Mouse (Mus musculus) midbrain, postnatal 0 days (tissue): ENCODE measurements around the gene Mrtfa. TPM values are rescaled to one million over a fixed set of nuclear protein-coding genes. Genes with fewer than 3 reads are reported as not detected.

Source experiments
- ATAC-seq: fragments of 200-750 bp; cut with Nextera tagmentation; 2 replicates; pipeline ENCODE4 v1.8.0; 2017; ENCODE audit warnings: moderate number of reproducible peaks, mild to moderate bottlenecking, moderate TSS enrichment, moderate library complexity; ENCODE audit not compliant: low FRiP score
- DNase-seq: peaks from one replicate; pipeline ENCODE4 v3.0.0-alpha.2; 2015; ENCODE audit warnings: low spot score
- H3K27ac ChIP-seq: fragments of 300-500 bp; sonication (generic); 2 replicates; pipeline ENCODE4 v1.5.1; 2014; ENCODE audit warnings: low read depth, mild to moderate bottlenecking, low read length, mixed read lengths
- H3K27me3 ChIP-seq: fragments of 300-500 bp; sonication (generic); 2 replicates; pipeline ENCODE4 v1.6.1; 2014; ENCODE audit warnings: low read length, control low read depth, mixed read lengths; ENCODE audit not compliant: insufficient read depth
- H3K36me3 ChIP-seq: fragments of 300-500 bp; sonication (generic); 2 replicates; pipeline ENCODE4 v1.6.1; 2014; ENCODE audit warnings: low read length, control low read depth, mixed read lengths; ENCODE audit not compliant: insufficient read depth
- H3K4me1 ChIP-seq: fragments of 300-500 bp; sonication (generic); 2 replicates; pipeline ENCODE4 v1.6.1; 2014; ENCODE audit warnings: mild to moderate bottlenecking, control low read depth, antibody characterized with exemption, low read length, mixed read lengths; ENCODE audit not compliant: insufficient read depth
- H3K4me2 ChIP-seq: fragments of 300-500 bp; sonication (generic); 2 replicates; pipeline ENCODE4 v1.6.1; 2014; ENCODE audit warnings: low read depth, mild to moderate bottlenecking, low read length, mixed read lengths; ENCODE audit not compliant: poor library complexity, severe bottlenecking
- H3K4me3 ChIP-seq: fragments of 300-500 bp; sonication (generic); 2 replicates; pipeline ENCODE4 v1.5.1; 2014; ENCODE audit warnings: low read depth, mild to moderate bottlenecking, low read length, moderate library complexity
- H3K9ac ChIP-seq: fragments of 300-500 bp; sonication (generic); replicated peaks from 2 replicates; pipeline ENCODE4 v1.6.1; 2014; ENCODE audit warnings: mild to moderate bottlenecking, low read length, moderate library complexity, mixed read lengths; ENCODE audit not compliant: poor library complexity, severe bottlenecking
- H3K9me3 ChIP-seq: fragments of 300-500 bp; sonication (generic); 2 replicates; pipeline ENCODE4 v1.6.1; 2016; ENCODE audit warnings: low read length, control low read depth
- CTCF ChIP-seq: IDR thresholded peaks from 2 replicates; pipeline ENCODE4 v1.5.1; 2016; ENCODE audit warnings: antibody characterized with exemption, mild to moderate bottlenecking
- WGBS: fragments of 180-500 bp; shearing (Covaris S2); extraction: QIAGEN DNeasy Blood & Tissue Kit; methylation state at CpG from one replicate; pipeline ENCODE4 v1.1.7; 2014; 5-methylcytosine and 5-hydroxymethylcytosine counted together
- polyA plus RNA-seq: library from polyadenylated mRNA; unstranded; fragments of >200 nt; fragmentation: Nextera tagmentation; extraction: Ambion mirVana; gene quantifications from 2 replicates; pipeline ENCODE4 v1.2.1, GENCODE M21; 2015
- total RNA-seq: library from RNA; depleted of rRNA; stranded (reverse); fragments of >200 nt; gene quantifications from 2 replicates; pipeline ENCODE4 v1.2.3, GENCODE M21; 2014

Gene Mrtfa
- total and polyA plus RNA-seq, 2 experiments from 2014 or later, result 22.6 to 44.1 TPM

DNA sequence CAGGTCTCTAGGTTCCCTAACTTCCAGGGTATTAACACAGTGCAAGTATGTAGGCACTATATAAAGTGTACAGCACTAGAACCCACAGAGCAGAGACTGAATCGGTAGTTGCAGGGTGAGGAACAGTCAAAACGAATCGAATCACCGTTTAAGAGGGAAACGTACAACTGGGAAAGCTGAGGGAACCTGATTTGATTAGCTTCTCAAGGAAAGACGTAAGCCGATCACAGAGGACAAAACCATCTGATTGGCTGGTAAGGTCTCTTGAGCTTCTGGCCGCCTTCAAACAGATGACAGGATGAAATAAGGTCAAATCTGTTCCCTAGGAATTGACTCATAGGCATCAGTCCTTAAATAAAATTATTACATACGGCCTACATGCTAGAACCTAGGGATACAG lies 106.7 kb downstream of the Mrtfa start:
- H3K4me1 ChIP-seq, result peaks cover 2% of the 10 kb centered on the region; the same call in 1 of the 2 replicates
- no peak overlapping the region for H3K27ac ChIP-seq
- H3K9me3 ChIP-seq, result no peaks in the 10 kb centered on the region
- TF ChIP-seq CTCF, result no peak
- H3K4me3 ChIP-seq, result no peak overlapping the region
- no peaks in the 10 kb centered on the region for H3K27me3 ChIP-seq
- H3K36me3 ChIP-seq, result no peaks in the 10 kb centered on the region
- ATAC-seq, result no peak
- WGBS, result 86% methylated on average over 9 of the region's 9 CpGs
- H3K9ac ChIP-seq, result no peak overlapping the region
- no peak overlapping the region for H3K4me2 ChIP-seq
- DNase-seq, result no peak

GRCm38 (mm10) chr15:81083281-81083680 lies 107.3 kb downstream of the Mrtfa start:
- ATAC-seq (no peak), DNase-seq (no peak)
- no peaks in the 10 kb centered on the region for H3K27me3 ChIP-seq
- no peaks in the 10 kb centered on the region for H3K9me3 ChIP-seq
- H3K4me2 ChIP-seq, result no peak overlapping the region
- TF ChIP-seq CTCF, result no peak
- 62% methylated on average over 4 of the region's 4 CpGs for WGBS
- H3K4me1 ChIP-seq, result peaks cover 2% of the 10 kb centered on the region; the same call in 1 of the 2 replicates
- no peak overlapping the region for H3K9ac ChIP-seq
- no peak overlapping the region for H3K4me3 ChIP-seq
- no peak overlapping the region for H3K27ac ChIP-seq
- H3K36me3 ChIP-seq, result no peaks in the 10 kb centered on the region

DNA sequence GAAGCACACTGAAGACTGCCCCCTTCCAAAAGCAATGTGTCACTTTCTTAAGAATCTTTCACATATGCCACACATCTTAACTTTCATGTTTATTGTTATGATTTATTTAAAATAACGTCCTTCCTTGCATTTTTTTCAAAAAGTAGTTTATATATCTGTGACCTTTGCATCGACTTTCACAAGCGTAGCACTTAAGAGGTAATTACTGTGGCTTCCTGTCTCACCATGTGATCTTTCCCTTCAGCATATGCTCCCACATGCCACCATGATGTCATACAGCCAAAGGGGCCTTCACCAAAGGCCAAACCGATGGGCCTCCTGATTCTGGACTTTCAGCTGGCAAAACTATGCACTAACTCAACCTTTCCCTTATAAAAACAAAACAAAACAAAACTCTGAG lies 109.3 kb downstream of the Mrtfa start:
- Histone ChIP-seq H3K9ac (no peak overlapping the region), H3K36me3 (no peaks in the 10 kb centered on the region), H3K4me2 (no peak overlapping the region), H3K4me3 (no peak overlapping the region), H3K27ac (no peak overlapping the region), H3K4me1 (peaks cover 1% of the 10 kb centered on the region; the same call in 1 of the 2 replicates), H3K9me3 (no peaks in the 10 kb centered on the region), H3K27me3 (no peaks in the 10 kb centered on the region)
- TF ChIP-seq CTCF, result no peak
- ATAC-seq (no peak), DNase-seq (no peak)
- WGBS, result 85% methylated on average over 4 of the region's 4 CpGs

- Histone ChIP-seq H3K4me1 (no peaks in the 10 kb centered on the region), H3K9ac (no peak overlapping the region), H3K27ac (no peak overlapping the region), H3K27me3 (no peaks in the 10 kb centered on the region), H3K9me3 (no peaks in the 10 kb centered on the region), H3K4me3 (no peak overlapping the region), H3K36me3 (no peaks in the 10 kb centered on the region), H3K4me2 (no peak overlapping the region)
- ATAC-seq, result no peak
- DNase-seq, result no peak
- WGBS, result 98% methylated on average over 9 of the region's 9 CpGs
- TF ChIP-seq CTCF, result no peak
Measured at GRCm38 (mm10) chr15:81080405-81080804, 110.2 kb downstream of the Mrtfa start.

GRCm38 (mm10) chr15:81079255-81079654 lies 111.3 kb downstream of the Mrtfa start:
- 86% methylated on average over 3 of the region's 3 CpGs for WGBS
- H3K4me2 ChIP-seq, result no peak overlapping the region
- TF ChIP-seq CTCF, result no peak

GRCm38 (mm10) chr15:81077551-81077950 lies 113.0 kb downstream of the Mrtfa start:
- Histone ChIP-seq H3K27me3 (no peaks in the 10 kb centered on the region), H3K4me2 (no peak overlapping the region), H3K27ac (no peak overlapping the region), H3K9ac (no peak overlapping the region), H3K4me3 (no peak overlapping the region), H3K9me3 (no peaks in the 10 kb centered on the region), H3K36me3 (no peaks in the 10 kb centered on the region), H3K4me1 (no peaks in the 10 kb centered on the region)
- ATAC-seq (no peak), DNase-seq (no peak)
- TF ChIP-seq CTCF, result peak; percentile 50
- 92% methylated on average over 4 of the region's 4 CpGs for WGBS

More at GRCm38 (mm10) chr15:81079255-81079654, 111.3 kb downstream of the Mrtfa start:
- ATAC-seq, result no peak
- no peaks in the 10 kb centered on the region for H3K36me3 ChIP-seq
- no peaks in the 10 kb centered on the region for H3K9me3 ChIP-seq
- no peak overlapping the region for H3K9ac ChIP-seq
- DNase-seq, result no peak
- H3K27me3 ChIP-seq, result no peaks in the 10 kb centered on the region
- H3K4me3 ChIP-seq, result no peak overlapping the region
- no peaks in the 10 kb centered on the region for H3K4me1 ChIP-seq
- H3K27ac ChIP-seq, result no peak overlapping the region
